Mouse (Mus musculus): ENCODE data around the gene Txnrd1.

The Txnrd1 gene

DNA sequence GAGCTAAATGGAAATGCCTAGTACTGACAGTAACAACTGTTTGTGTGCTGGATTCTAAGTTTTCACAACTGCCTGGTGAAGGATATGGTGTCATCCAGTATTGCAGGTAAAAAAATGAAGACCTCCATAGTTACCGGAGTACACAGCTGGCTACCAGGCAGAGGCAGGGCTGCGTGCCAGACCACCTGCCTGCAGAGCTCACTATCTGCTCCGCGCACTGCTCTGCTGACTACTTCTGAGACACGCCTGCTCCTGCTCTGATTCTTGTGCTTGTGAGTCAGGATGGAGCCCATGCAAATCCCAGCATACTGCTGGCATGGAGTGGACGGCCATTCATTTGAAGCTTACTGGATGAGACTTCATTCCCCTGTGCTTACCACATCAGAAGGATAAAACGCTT lies 30.1 kb downstream of the Txnrd1 start:
- CTCF ChIA-PET, result no interaction called here

DNA sequence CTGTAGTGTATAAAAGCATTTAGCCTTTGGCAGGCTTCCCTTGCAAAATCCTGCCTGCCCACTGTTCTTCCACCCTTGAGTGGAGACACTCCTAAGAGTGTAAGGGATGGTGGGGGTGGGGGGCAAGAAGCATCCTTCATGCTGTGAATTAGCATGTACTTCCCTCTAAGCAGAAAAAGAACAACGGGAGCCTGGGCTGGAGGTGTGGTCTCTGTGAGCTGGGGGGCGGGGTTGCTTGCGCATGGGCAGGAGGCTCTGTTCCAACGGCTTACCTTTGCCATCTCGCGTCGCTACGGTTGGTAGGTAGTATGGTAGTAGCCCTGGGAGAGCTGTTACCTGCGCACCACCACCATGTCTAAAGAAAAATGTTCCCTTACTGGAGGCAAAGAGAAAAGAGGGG lies 32.6 kb downstream of the Txnrd1 start, which contains the start of gene Eid3:
Eid3 (plus strand) TSS at position 271 of the 400 bp plus-strand sequence.
- CTCF ChIA-PET, result no interaction called here

DNA sequence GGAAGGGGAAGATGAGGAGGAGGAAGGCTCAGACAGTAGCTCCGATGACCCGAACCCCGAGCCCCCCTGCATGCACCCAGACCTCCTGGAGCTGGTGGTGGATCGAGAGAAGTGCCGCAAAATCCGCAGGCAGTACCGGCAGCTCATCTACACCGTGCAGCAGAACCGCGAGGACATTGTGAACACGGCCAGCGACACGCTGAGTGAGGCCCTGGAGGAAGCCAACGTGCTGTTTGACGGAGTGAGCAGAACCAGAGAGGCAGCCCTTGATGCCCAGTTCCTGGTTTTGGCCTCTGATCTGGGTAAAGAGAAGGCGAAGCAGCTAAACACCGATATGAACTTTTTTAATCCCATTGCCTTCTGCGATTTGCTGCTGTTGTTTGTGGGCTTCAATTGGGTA lies 33.1 kb downstream of the Txnrd1 start:
- CTCF ChIA-PET, result no interaction called here

DNA sequence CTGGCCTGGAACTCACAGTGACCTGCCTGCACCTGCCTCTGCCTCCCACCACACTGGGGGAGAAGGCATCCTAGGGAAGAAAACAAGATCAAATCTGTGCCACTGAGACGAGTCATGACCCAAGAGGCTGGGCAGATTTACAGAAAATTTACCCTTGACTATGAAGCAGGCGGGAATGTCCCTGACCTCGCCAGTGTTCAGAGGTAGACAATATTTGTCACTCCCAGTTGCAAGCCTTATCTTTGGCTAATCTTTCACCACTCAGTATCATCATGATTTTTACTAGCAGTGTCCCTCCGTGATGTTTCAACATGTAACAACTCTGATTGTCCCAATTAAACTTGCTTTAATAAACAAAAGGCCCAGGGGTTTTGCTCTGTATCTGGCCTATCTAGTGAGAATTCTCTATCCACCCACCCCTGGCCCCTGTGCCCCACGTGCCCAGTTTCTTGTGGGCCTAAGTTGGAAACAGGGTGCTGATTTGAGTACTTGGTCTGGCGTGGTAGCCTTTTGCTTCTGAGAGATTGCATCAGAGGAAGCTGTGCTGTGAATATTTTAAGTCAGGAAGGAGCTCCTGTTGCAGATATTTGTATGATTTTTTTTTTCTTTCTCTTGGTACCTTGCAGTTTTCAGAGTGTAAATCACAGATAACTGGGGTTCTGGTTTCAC lies 34.8 kb downstream of the Txnrd1 start:
- CTCF ChIA-PET, result no interaction called here

DNA sequence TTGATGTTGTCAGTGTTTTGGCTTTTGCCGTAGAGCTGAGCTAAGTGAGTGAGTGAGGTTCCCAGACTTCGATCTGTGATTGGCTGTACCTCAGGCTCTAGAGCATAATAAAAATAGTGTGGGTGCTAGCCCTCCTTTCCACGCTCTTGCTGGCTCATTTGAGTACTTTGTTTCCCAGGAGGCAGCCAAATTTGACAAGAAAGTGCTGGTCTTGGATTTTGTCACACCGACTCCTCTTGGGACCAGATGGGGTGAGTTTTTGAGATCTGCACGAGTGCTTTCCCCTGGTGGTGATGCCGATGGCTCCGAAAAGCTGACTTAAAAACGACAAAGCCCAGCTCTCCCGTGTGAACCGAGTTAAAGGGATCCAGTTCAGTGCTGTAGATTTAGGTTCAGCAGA lies 41.7 kb downstream of the Txnrd1 start:
- CTCF ChIA-PET, result no interaction called here

DNA sequence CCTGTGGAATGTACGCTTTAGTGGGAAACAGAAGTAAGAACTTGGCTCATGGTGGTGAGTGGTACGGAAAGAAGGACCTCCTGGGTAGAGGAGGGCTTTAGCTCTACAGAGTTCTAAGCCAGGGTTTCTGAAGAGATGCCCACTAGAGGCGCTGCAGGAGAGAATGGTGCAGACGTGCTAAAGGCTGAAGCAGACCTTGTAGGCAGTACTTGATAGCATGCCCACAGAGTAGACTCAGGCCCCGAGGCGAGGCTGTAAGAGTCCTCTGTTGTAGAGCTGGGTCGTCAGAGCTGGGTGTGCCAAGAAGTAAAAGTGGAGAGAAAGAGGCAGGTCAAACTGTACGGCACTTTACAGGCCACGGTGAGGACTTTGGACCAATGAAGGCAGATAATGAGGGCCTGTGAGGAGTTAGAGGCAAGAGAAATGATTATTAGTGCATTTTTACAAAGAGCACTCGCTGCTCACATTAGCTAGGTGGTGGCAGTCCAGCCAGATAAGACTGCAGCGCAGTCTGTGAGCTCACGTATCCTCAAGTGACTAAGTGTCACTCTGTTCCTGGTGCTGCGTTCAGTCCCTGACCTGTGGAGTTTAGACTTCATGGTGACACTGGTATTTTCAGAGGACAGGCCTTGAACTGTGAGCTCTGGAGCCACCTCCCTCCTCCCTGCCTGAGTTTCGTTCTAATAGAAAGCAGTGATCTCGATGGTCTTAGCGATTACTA lies 42.5 kb downstream of the Txnrd1 start:
- CTCF ChIA-PET, result no interaction called here

DNA sequence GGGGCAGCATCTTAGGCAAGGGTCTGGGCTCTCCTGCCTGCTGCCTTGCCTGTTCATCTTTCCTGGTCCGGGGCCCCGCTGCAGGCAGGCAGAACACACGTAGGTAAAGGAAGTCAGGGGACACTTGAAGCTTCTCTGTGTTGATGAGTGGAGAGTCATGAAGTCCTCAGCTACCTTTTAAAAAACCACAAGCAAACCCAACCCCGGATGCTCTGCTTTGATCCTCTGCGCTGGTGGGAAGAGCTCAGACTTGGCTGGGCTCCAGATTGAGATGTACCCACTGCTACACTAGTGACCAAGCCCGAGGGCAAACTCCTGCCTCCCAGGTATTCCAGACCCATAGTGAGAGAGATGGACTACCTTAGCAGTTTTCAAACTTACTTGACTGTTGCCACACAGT lies 53.6 kb downstream of the Txnrd1 start:
- CTCF ChIA-PET, result no interaction called here

DNA sequence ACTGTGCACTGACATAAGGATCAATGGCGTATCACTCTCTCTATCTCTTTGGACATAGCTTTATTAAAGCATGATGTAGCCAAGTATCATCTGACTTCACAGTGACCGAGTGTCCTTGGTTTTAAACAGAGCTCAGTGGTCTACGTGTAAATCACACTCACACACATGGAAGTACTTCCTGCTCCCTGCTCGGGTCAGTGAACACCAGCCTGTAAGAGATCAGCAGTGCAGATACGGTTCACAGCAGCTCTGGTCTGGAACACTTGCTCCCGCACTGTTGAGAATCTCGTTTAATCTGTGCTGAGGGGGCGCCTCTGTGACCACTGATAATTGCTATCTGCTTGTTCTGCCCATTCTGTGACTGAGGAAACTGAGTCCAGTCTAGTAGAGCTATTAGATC lies 54.8 kb downstream of the Txnrd1 start:
- CTCF ChIA-PET, result no interaction called here

DNA sequence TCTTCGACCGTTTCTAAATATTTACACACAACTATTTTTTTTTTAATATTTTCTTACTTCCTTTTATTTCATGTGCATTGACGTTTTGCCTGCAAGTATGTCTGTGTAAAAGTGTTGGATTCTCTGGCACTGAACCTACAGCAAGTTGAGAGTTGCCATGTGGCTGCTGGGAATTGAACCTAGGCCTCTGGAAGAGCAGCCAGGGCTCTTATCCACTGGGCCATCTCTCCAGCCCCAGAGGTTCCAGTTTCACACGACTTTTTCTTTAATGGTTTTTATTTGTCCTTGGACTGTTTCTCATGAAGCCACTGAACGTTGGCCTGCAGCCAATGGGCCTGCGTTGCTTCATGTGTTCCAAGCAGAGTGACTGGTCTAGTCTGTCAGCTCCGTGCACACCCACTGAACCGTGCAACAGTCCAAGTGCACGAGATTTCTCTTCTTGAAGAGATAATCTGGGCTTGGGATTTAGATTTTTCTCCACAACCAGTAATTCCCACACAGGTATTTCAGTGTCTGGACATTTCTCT lies 55.8 kb downstream of the Txnrd1 start:
- CTCF ChIA-PET, result no interaction called here

DNA sequence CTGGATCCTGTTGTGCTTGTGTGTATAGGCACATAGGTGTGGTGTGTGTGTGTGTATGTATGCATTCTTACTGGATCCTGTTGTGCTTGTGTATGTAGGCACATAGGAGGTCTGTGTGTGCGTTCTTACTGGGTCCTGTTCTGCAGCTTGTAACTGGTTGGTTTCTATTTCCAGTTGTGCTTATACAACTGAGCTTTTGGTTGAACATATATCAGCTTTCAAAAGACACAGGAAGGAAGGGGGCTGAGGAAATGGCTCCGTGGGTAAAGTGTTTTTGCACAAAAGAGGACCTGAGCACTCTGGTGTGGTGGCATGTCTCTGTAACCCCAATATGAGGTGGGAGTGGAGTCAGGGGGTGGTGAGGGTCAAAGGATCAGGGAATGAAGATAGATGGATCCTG lies 57.2 kb downstream of the Txnrd1 start:
- CTCF ChIA-PET, result no interaction called here

DNA sequence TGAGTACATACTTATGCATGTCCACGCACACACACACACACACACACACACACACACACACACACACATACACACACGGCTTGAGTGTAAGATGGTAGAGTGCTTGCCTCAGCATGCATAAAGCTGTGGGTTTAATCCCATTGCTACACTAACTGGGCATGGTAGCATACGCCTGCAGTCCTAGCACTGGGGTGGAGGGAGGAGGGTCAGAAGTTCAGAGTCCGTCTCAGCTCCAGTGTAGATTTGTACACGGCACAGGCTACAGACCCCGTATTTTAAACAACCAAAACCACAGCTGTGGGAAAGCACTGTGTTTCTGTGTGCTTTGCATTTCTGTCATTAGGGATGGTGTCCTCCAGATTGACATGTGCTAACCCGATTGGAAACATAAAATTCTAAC lies 57.7 kb downstream of the Txnrd1 start:
- CTCF ChIA-PET, result no interaction called here

DNA sequence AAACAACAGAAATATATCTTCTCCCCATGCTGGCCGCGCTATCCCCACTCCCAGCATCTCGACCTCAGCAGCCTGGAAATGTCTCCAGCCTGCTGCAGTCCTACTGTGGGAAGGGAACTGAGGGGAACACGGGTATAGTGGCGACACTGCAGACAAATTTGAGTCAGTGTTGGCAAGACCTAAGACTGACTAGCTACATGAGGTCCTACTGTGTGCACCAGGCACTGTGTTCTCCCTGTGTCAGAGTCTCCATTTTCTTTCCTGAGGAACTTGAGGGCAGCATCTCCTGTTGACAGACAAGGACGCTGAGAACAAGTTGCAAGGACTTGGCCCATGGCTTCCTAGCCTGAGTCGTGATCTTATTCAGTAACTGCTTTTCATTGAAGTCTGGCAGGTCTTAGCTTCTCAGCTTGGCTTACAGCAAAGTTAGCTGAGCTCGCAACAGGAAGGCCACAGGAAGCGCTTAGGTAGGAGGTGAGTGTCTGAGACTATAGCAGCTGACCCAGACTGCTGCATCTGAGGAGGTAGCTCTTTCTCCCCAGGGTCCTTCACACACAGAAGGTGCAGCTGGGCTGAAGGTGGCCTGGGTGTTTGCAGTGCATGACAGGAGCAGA lies 58.8 kb downstream of the Txnrd1 start:
- CTCF ChIA-PET, result interaction anchor here (1.0 kb wide), 1 partner anchor 10 kb away, joined by 4 read pairs; no protein-coding TSS in a partner anchor

DNA sequence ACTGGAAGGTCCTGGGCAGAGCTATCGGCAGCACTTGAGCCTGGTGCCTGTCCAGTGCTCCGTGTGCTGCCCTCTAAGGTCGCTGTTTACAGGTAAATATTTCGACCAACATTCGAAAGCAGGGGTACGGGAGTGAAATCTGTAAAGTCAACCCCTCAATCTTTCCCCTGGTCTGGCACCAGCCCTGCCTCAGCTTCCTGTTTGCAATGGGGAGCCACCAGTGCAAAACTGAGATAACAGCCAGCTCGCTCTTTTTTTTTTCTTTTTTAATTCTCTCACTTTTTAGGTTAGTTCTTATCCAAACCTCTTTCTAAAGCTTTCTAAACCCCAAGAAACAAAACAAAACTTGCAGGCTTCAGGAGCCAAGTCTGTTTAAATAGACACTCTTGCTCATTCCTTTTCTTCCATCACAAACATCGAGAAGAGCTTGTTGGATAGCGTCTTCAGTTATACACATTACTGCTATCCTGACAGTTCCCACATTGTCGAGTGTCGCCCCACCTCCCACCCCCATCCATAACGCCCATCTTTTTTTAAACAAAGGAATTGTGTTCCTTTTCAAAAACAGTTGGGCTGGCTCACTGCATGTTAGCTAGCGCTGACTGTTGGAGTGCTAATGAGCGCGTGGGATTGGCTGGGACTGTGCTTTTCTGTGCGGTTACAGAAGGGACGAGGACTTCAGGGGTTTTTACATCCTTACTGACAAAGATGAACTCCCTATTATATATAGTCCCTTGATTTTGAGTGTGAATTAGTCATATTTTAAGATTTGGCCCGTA lies 60.3 kb downstream of the Txnrd1 start:
- CTCF ChIA-PET, result no interaction called here

DNA sequence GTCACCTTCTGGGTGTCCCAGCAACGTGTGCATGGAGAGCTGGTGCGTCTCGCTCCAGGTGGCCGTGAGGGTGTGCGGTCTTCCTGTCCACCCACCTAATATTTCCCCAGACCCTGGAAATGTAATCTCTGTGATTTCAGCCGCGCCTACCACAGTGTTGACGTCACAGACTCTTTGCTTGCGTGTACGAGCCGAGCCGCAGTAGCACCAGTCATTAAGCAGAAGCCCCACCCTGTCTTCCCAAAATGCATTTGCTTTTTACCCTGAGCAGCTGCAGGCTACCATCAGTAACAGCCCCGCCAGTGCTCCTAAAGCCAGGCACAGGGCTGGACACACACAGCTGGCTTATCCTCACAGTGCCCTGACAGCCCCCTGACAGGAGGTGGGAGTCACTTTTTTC lies 64.2 kb downstream of the Txnrd1 start:
- CTCF ChIA-PET, result no interaction called here

DNA sequence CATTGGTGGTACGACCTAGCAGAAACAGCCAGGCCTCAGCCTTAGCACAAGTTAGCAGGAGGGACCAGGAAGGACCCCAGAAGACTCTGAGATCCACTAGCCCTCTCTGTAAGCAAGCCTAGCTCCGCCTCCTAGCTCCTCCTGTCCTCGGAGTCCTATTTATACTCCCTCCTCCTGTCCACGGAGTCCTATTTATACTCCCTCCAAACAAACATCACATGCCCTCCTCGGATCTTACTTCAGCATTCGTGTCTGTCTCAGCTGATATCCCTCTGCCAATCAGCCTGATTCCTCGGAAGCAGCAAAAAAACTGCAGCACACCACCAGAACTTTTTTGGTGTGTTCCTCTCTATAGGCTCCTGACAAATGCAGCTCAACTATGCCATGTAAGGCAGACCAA lies 65.1 kb downstream of the Txnrd1 start:
- CTCF ChIA-PET, result no interaction called here

DNA sequence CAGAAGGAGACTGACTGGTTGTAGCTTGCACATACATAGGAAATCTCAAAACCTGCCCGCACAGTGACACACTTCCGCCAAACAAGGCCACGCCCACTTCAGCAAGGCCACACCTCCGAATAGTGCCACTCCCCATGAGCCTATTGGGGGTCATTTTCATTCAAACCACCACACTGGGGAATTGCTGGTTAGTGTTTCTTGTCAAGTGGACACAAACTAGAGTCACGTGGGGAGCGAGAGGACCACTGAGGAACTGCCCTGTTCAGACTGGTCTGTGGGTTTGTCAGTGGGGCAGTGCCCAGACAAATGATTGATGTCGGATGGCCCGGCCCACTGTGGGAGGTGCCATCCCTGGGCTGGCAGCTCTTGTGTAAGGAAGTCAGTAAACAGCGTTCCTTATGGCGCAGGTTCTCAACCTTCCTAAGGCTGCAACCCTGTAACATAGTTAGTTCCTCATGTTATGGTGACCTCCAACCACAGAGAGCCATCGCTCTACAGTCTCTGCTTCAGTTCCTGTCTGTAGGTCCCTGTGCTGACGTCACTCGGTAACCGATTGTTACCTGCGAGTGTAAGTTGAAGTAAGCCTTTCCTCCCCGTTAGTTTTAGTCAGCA lies 66.2 kb downstream of the Txnrd1 start:
- CTCF ChIA-PET, result interaction anchor here (0.6 to 2.5 kb wide), 3 partner anchors 41 to 87 kb away, joined by 3 to 10 read pairs (median 4); no protein-coding TSS in a partner anchor

DNA sequence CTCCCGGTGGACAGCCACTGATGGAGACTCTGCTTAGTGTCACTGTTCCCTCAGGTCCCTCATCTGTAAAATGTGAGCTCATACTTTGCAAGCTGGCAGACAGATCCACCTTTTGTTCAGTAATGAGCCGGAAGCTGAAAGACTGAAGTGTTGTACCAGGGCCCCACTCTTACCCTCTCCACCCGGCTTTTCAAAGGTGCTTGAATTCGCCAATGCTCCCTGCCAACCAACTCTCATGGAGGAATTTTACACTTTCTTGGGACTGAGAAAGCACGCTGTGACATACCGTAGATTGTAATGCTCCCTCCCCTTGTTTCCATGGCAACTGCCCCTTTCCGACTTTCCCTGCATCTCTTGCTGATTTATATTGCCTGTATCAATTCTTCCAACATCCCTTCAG lies 66.8 kb downstream of the Txnrd1 start:
- CTCF ChIA-PET, result interaction anchor here (0.6 to 2.5 kb wide), 3 partner anchors 41 to 1828 kb away, joined by 3 to 10 read pairs (median 3); no protein-coding TSS in a partner anchor

DNA sequence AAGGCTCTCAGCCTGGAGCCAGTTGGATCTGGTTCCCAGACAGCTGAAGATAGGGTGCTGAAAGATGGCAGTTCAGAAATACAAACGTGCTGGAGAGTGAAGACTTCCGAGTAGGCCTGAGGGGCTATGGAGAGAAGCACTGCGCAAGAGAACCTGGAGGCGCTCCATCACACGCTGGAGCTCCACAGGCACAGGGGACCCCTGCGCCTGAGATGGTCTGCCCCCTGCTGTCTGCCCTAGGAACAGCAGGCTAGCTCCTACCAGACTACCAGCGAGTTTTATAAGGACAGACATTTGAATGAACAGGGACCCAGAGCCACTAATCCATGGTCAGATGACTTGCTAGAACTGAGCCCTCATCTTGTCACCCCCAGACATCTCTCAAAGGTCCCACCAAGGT lies 67.7 kb downstream of the Txnrd1 start:
- CTCF ChIA-PET, result interaction anchor here (0.6 to 2.5 kb wide), 4 partner anchors 42 to 87 kb away, joined by 3 to 10 read pairs (median 4); no protein-coding TSS in a partner anchor

DNA sequence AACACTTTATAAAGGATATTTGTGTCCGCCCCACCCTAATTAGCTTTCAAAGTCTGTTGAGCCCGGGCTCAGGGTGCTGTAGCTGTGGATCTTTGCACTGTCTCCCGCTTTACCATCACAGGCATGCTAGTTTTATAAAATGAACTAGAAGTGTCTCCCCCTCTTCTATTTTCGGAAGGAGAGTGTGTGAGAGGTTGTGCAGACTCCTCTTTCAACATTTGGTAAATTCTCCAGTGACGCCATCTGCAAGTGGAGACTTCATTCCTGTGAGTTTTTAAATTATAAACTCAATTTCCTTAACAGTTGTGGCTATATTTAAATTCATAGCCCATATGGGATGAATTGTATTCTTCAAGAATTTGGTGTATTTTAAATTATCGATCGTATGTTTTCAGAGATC lies 74.8 kb downstream of the Txnrd1 start:
- CTCF ChIA-PET, result interaction anchor here (2.1 kb wide), 1 partner anchor 274 kb away, joined by 5 read pairs; no protein-coding TSS in a partner anchor

DNA sequence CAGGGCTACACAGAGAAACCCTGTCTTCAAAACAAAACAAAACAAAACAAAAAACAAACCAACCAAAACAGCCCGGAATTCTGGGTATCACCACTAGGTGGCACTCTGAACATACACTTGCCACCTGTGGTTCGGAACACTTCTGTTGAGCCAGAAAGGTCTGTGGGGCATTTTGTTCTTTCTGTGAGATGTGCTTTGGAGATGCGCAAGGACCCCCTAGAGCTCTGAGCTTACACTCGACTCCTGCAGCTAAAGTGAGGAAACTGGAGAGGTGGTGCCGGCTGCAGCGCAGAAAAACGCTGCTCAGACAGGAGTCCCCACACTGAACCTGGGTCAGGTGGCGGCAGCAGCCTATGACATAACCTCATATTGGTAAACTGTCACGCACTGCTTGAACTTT lies 75.6 kb downstream of the Txnrd1 start:
- CTCF ChIA-PET, result interaction anchor here (0.6 to 2.1 kb wide), 4 partner anchors 75 to 289 kb away, joined by 5 to 9 read pairs (median 6); no protein-coding TSS in a partner anchor

DNA sequence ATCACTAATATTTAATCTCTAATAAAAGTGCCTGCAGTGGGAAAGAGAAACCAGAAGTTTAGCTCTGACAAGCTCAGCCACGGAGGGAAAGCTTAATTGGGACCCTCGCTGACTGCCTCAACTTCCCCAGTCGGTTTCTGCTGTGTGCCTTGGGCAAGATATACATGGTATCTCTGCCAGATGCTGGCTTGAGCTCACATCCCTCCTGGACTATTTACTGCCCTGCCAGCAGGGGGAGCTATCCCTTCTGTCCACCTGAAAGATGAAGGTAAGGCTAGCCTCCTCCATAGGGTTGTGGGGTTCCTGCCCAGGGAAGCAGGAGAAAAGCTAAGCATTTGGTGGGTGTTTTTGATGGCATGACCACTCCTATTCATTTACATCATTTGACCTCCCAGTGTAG lies 76.4 kb downstream of the Txnrd1 start:
- CTCF ChIA-PET, result interaction anchor here (0.5 to 2.1 kb wide), 4 partner anchors 54 to 273 kb away, joined by 3 to 6 read pairs (median 5); no protein-coding TSS in a partner anchor

Data from spleen, embryonic (tissue).